Mouse (Mus musculus) CH12.LX (cell line): ENCODE results near the gene Bcl11a.

Experiments
- BHLHE40 ChIP-seq: IDR thresholded peaks from 2 replicates; pipeline ENCODE4 v1.6.1; 2011; ENCODE audit warnings: mild to moderate bottlenecking, low read depth, low read length, improper control_type of control experiment
- CHD1 ChIP-seq: IDR thresholded peaks from 2 replicates; pipeline ENCODE4 v1.6.1; 2012; ENCODE audit warnings: low read depth, low read length, improper control_type of control experiment, inconsistent platforms
- CTCF ChIP-seq, 2 experiments: IDR thresholded peaks in 1 of 2; conservative IDR thresholded peaks in 1 of 2; 2 replicates each; pipeline ENCODE4 v1.5.1; 2011 to 2012; ENCODE audit warnings: low read depth in 2 of 2, low read length in 2 of 2, improper control_type of control experiment in 1 of 2, inconsistent platforms in 1 of 2, mild to moderate bottlenecking in 1 of 2, moderate library complexity in 1 of 2
- EP300 ChIP-seq: IDR thresholded peaks from 2 replicates; pipeline ENCODE4 v1.6.1; 2011; ENCODE audit warnings: low read length, improper control_type of control experiment
- MEF2A ChIP-seq: IDR thresholded peaks from 2 replicates; pipeline ENCODE4 v1.6.1; 2014; ENCODE audit warnings: low read depth, mild to moderate bottlenecking, inconsistent platforms, low read length, improper control_type of control experiment, borderline replicate concordance
- POLR2A ChIP-seq: IDR thresholded peaks from 2 replicates; pipeline ENCODE4 v1.6.1; 2011; ENCODE audit warnings: low read depth, mild to moderate bottlenecking, improper control_type of control experiment, low read length
- RCOR1 ChIP-seq: conservative IDR thresholded peaks from 2 replicates; pipeline ENCODE4 v1.6.1; 2012; ENCODE audit warnings: low read depth, mild to moderate bottlenecking, inconsistent platforms, low read length, improper control_type of control experiment
- SIN3A ChIP-seq: IDR thresholded peaks from 2 replicates; pipeline ENCODE4 v1.6.1; 2012; ENCODE audit warnings: low read length, improper control_type of control experiment, inconsistent platforms
- UBTF ChIP-seq: IDR thresholded peaks from 2 replicates; pipeline ENCODE4 v1.6.1; 2012; ENCODE audit warnings: low read depth, mild to moderate bottlenecking, inconsistent platforms, low read length, improper control_type of control experiment, moderate library complexity
- USF1 ChIP-seq: IDR thresholded peaks from 2 replicates; pipeline ENCODE4 v1.6.1; 2014; ENCODE audit warnings: low read depth, mild to moderate bottlenecking, inconsistent platforms, low read length, improper control_type of control experiment

GRCm38 (mm10) chr11:24065313-24065712 lies 12.5 kb upstream of the Bcl11a start:
- TF ChIP-seq UBTF (no peak), CHD1 (no peak), CTCF (conservative IDR thresholded peaks at IDR 0.05 in 1 of 2, IDR thresholded peaks at IDR 0.05 in 1 of 2; ENCODE audit: low read depth in 2 of 2, low read length in 2 of 2) (peak in 1 of 2 experiments; percentile 68; a peak in 2 of 4 replicates), BHLHE40 (no peak), USF1 (no peak), EP300 (no peak), SIN3A (no peak), MEF2A (no peak), RCOR1 (no peak), POLR2A (no peak)
